Mouse (Mus musculus) left cerebral cortex, postnatal 25 days (tissue): ENCODE results near the gene Fancb. TPM values are rescaled to one million over a fixed set of nuclear protein-coding genes. Genes with fewer than 3 reads are reported as not detected.

Source experiments
- DNase-seq, 2 experiments: peaks; one replicate each; pipeline ENCODE4 v3.0.0; 2022; ENCODE audit warnings: low spot score in 2 of 2, mixed read lengths in 1 of 2
- intact Hi-C: fragments of 180-260 bp; cut with DNase I; formaldehyde crosslinking; loops from one replicate; pipeline ENCODE4 v1.15.1; 2025
- total RNA-seq, 2 experiments: library from RNA; stranded (reverse); gene quantifications; 2 replicates each; pipeline ENCODE4 v1.2.3; 2021

The Fancb gene
- 1 to 10 TPM; 1.5 to 2.0 TPM for total RNA-seq

- intact Hi-C loops, result no loop called here
- DNase-seq, result peak; percentile 81 to 94
Observed at GRCm38 (mm10) chrX:164980193-164980775, at the start of gene Fancb, which contains the start of gene Mospd2. Gene Fancb, plus strand, starts transcription at chrX:164980592. Gene Mospd2, minus strand, starts transcription at chrX:164980375.

GRCm38 (mm10) chrX:164941540-164941939, 38.9 kb upstream of the Fancb start:
- intact Hi-C loops, result no loop called here
- DNase-seq, result no peak

- peak in 1 of 2 experiments; percentile 25 for DNase-seq
- intact Hi-C loops, result no loop called here
Observed at GRCm38 (mm10) chrX:164951858-164952576, 28.4 kb upstream of the Fancb start.

- intact Hi-C loops, result no loop called here
- no peak for DNase-seq
Observed at GRCm38 (mm10) chrX:164952601-164953375, 27.6 kb upstream of the Fancb start.

GRCm38 (mm10) chrX:164965750-164966448, 14.5 kb upstream of the Fancb start:
- intact Hi-C loops, result no loop called here
- no peak for DNase-seq

GRCm38 (mm10) chrX:164971206-164971605, 9.2 kb upstream of the Fancb start:
- no peak for DNase-seq
- intact Hi-C loops, result no loop called here

GRCm38 (mm10) chrX:164978866-164979265, 1.5 kb upstream of the Fancb start:
- no peak for DNase-seq
- intact Hi-C loops, result no loop called here

- DNase-seq, result no peak
- intact Hi-C loops, result no loop called here
Observed at GRCm38 (mm10) chrX:165003141-165003540, 22.7 kb downstream of the Fancb start.

GRCm38 (mm10) chrX:165004779-165005324, 24.5 kb downstream of the Fancb start, which contains the start of gene Gm17604:
Gene Gm17604, minus strand, starts transcription at chrX:165004829.
- no peak for DNase-seq

More at GRCm38 (mm10) chrX:165004779-165005324, 24.5 kb downstream of the Fancb start, which contains the start of gene Gm17604:
- intact Hi-C loops, result no loop called here

Other genes with a start within 250 kb of the Fancb start
- 10 to 100 TPM; 21.5 to 22.6 TPM for gene Mospd2, start 217 bp upstream of the Fancb start, total RNA-seq
- gene Gm17604, start 24.2 kb downstream of the Fancb start, total RNA-seq, result not detected